Mouse (Mus musculus) ES-E14 (cell line): ENCODE results near the gene Ccdc170. TPM values are rescaled to one million over a fixed set of nuclear protein-coding genes. Genes with fewer than 3 reads are reported as not detected.

Source experiments
- DNase-seq: peaks from one replicate; pipeline ENCODE4 v3.0.0-alpha.2; 2013; ENCODE audit warnings: low read depth, low spot score
- H3K27ac ChIP-seq: 2 replicates; pipeline ENCODE4 v1.5.1; 2012; ENCODE audit warnings: low read depth, mild to moderate bottlenecking, low read length, moderate library complexity, mixed read lengths; ENCODE audit not compliant: poor library complexity, insufficient read depth, severe bottlenecking
- H3K36me3 ChIP-seq: 2 replicates; pipeline ENCODE4 v1.6.1; 2012; ENCODE audit warnings: mild to moderate bottlenecking, low read length, moderate library complexity, mixed read lengths; ENCODE audit not compliant: control insufficient read depth, poor library complexity, insufficient read depth, severe bottlenecking
- H3K4me1 ChIP-seq, 2 experiments: fragments of 150-350 bp in 1 of 2; sonication (generic) in 1 of 2; 2 replicates each; pipeline ENCODE4 v1.6.1; 2012; ENCODE audit warnings: low read length in 2 of 2, mild to moderate bottlenecking in 1 of 2, mixed read lengths in 1 of 2; ENCODE audit not compliant: control insufficient read depth in 2 of 2, insufficient read depth in 2 of 2, poor library complexity in 1 of 2
- H3K4me3 ChIP-seq, 2 experiments: fragments of 150-350 bp in 1 of 2; sonication (generic) in 1 of 2; 2 replicates each; pipeline ENCODE4 v1.5.1; 2012; ENCODE audit warnings: low read length in 2 of 2, low read depth in 1 of 2, mild to moderate bottlenecking in 1 of 2, mixed read lengths in 1 of 2; ENCODE audit not compliant: insufficient read depth in 1 of 2, poor library complexity in 1 of 2, severe bottlenecking in 1 of 2
- H3K9ac ChIP-seq: 2 replicates; pipeline ENCODE4 v1.6.1; 2012; ENCODE audit warnings: low read depth, mild to moderate bottlenecking, low read length, mixed read lengths; ENCODE audit not compliant: poor library complexity, insufficient read depth, severe bottlenecking
- H3K9me3 ChIP-seq: fragments of 150-350 bp; sonication (generic); 2 replicates; pipeline ENCODE4 v1.6.1; 2012; ENCODE audit warnings: low read depth, mild to moderate bottlenecking, low read length; ENCODE audit not compliant: control insufficient read depth, insufficient read depth
- CHD2 ChIP-seq: IDR thresholded peaks from 2 replicates; pipeline ENCODE4 v1.6.1; 2014; ENCODE audit warnings: mild to moderate bottlenecking, low read depth, low read length, inconsistent platforms
- HCFC1 ChIP-seq: IDR thresholded peaks from 2 replicates; pipeline ENCODE4 v1.6.1; 2012; ENCODE audit warnings: low read length, inconsistent platforms, borderline replicate concordance; ENCODE audit not compliant: insufficient read depth
- MAFK ChIP-seq: IDR thresholded peaks from 2 replicates; pipeline ENCODE4 v1.6.1; 2014; ENCODE audit warnings: mild to moderate bottlenecking, low read depth, low read length, inconsistent platforms; ENCODE audit not compliant: insufficient read depth
- ZC3H11A ChIP-seq: IDR thresholded peaks from 2 replicates; pipeline ENCODE4 v1.6.1; 2012; ENCODE audit warnings: low read depth, mild to moderate bottlenecking, inconsistent platforms, low read length, borderline replicate concordance
- ZNF384 ChIP-seq: IDR thresholded peaks from 2 replicates; pipeline ENCODE4 v1.6.1; 2012; ENCODE audit warnings: low read depth, low read length, inconsistent platforms
- in situ Hi-C, 2 experiments: fragments of 600-800 bp; cut with MboI; formaldehyde crosslinking; loops; one replicate each; pipeline ENCODE4 v1.15.1; 2025; ENCODE audit warnings: low sequenced_read_pairs in 2 of 2, inconsistent platforms in 1 of 2; ENCODE audit not compliant: unreplicated experiment in 2 of 2
- total RNA-seq: library from RNA; depleted of rRNA; stranded (reverse); fragments of 300-350 nt; gene quantifications from 2 replicates; pipeline ENCODE4 v1.2.3, GENCODE M21; 2012

Ccdc170 gene
- total RNA-seq, 1 experiment = 0.22 TPM

DNA sequence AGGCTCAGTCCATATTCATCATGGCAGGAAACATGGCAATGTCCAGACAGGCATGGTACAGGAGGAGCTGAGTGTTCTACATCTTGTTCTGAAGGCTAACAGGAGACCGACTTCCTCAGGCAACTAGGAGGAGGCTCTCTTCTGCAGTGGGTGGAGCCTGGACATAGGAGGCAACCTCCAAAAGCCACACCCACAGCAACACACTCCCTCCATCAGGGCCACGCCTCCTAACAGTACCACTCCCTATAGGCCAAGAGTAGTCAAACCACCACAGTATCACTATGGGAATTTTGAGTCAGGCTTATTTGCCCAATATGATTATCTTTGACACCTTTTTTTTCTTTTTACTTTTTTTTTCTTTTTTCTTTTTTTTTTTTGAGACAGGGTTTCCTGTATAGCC lies 22.1 kb upstream of the Ccdc170 start:
- Histone ChIP-seq H3K9ac (no peak overlapping the region), H3K4me1 (peaks cover 0 to 2% of the 10 kb centered on the region in 2 experiments; a peak in 1 of 4 replicates), H3K27ac (no peak overlapping the region), H3K9me3 (no peaks in the 10 kb centered on the region), H3K4me3 (no peak overlapping the region), H3K36me3 (peaks cover 5% of the 10 kb centered on the region; the same call in 1 of the 2 replicates)
- TF ChIP-seq CHD2 (no peak), MAFK (no peak), ZNF384 (0 out of 2 replicates have a peak, but pooled peaks have one; percentile 44)
- in situ Hi-C loops = no loop called here
- DNase-seq = no peak

- Histone ChIP-seq H3K9ac (no peak overlapping the region), H3K9me3 (no peaks in the 10 kb centered on the region), H3K4me1 (peaks cover 2 to 4% of the 10 kb centered on the region in 2 experiments; a peak in 3 of 4 replicates), H3K36me3 (no peaks in the 10 kb centered on the region), H3K4me3 (no peak overlapping the region), H3K27ac (no peak overlapping the region)
- in situ Hi-C loops = no loop called here
- DNase-seq = no peak
- TF ChIP-seq ZNF384 (no peak), HCFC1 (no peak), MAFK (no peak), CHD2 (no peak), ZC3H11A (no peak)
These were observed 16.5 kb upstream of the Ccdc170 start for GRCm38 (mm10) chr10:4465799-4466198.

GRCm38 (mm10) chr10:4469406-4469805 lies 12.9 kb upstream of the Ccdc170 start:
- in situ Hi-C loops = no loop called here
- no peak for TF ChIP-seq MAFK
- no peak for TF ChIP-seq ZNF384
- no peak for TF ChIP-seq ZC3H11A
- no peak for TF ChIP-seq HCFC1
- no peak for TF ChIP-seq CHD2

DNA sequence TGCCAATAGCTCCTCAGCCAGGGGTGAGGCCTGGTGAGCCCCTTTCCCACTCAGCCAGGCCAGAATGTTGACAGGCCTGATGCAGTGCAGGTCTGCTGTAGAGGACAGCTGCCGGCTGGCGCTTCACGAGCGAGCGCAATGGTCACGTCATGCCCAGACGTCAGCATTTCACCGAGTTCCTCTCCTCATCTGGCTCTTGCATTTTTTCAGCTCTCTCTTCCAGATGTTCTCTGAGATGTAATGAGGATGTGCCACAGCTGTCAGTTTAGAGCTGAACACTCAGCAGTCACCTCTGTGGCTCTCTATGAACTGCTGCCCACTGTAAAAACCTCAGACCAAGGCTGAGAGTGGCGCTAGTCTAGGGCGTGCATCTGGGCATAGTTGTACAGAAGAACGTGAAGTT lies 8.7 kb upstream of the Ccdc170 start:
- DNase-seq = no peak
- TF ChIP-seq CHD2 (no peak), ZC3H11A (no peak), ZNF384 (no peak), MAFK (no peak), HCFC1 (no peak)
- Histone ChIP-seq H3K9ac (no peak overlapping the region), H3K4me3 (no peak overlapping the region), H3K4me1 (peaks cover 0 to 2% of the 10 kb centered on the region in 2 experiments; a peak in 1 of 4 replicates), H3K36me3 (no peaks in the 10 kb centered on the region), H3K9me3 (no peaks in the 10 kb centered on the region), H3K27ac (no peak overlapping the region)
- in situ Hi-C loops = no loop called here

More at GRCm38 (mm10) chr10:4469406-4469805, 12.9 kb upstream of the Ccdc170 start:
- Histone ChIP-seq H3K9ac (no peak overlapping the region), H3K9me3 (no peaks in the 10 kb centered on the region), H3K4me1 (peaks cover 2 to 3% of the 10 kb centered on the region in 2 experiments; a peak in 3 of 4 replicates), H3K36me3 (no peaks in the 10 kb centered on the region), H3K27ac (no peak overlapping the region), H3K4me3 (no peak overlapping the region)
- no peak for DNase-seq

GRCm38 (mm10) chr10:4475431-4475830 lies 6.9 kb upstream of the Ccdc170 start:
- in situ Hi-C loops = no loop called here
- Histone ChIP-seq H3K9ac (no peak overlapping the region), H3K4me1 (0 out of 4 replicates have a peak, but pooled peaks cover 0 to 3% of the 10 kb centered on the region in 2 experiments), H3K36me3 (no peaks in the 10 kb centered on the region), H3K9me3 (no peaks in the 10 kb centered on the region), H3K27ac (no peak overlapping the region), H3K4me3 (no peak overlapping the region)
- no peak for DNase-seq
- TF ChIP-seq CHD2 (no peak), ZC3H11A (no peak), ZNF384 (no peak), MAFK (no peak), HCFC1 (no peak)
